Mouse (Mus musculus) lung, postnatal 4 days (tissue): ENCODE data around the gene Zfp459.
"Not testable (repeated sequence)": the region's sequence is repeated elsewhere in the genome, so short reads cannot be mapped to it uniquely, and the experiment has no call there.

ENCODE experiments used
- DNase-seq, 2 experiments: peaks; one replicate each; pipeline ENCODE4 v3.0.0; 2021

Gene Zfp459

DNA sequence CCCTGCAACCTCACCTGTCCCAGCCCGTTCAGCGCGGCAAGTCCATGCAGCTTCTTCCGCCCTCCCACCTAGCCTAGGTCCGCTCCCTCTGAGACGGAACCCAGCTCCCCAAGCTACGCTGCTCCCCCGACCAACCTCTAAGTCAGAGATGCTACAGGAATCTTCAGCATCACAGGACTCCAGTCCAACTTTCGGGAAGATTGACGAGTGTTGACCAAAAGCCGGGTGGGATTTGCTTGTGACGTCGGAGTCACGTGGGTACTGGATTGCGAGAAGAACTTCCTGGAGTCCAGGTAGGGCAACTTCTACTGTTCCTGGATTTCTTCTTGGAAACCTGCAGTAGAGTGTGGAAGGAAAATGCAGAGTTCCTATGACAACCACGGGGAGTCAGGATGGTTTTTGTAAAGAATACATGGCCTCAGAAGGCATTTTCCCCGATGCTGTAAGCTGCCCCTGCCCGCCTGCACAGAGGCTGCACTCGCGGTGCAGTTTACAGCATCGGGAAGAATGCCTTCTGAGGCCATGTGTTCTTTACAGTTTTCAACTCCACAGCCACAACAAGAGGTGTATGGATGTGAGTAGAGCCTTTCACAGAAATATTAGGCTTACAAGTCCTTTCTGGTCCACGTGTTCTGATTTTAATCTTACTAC is at the start of gene Zfp459:
Zfp459 (minus strand) TSS at position 212 of the 651 bp plus-strand sequence.
- peak; percentile 31 to 49 for DNase-seq

- DNase-seq: no peak
Observed at GRCm38 (mm10) chr13:67469274-67469673, 48.1 kb upstream of the Zfp459 start.

GRCm38 (mm10) chr13:67463506-67464185 is 42.4 kb upstream of the Zfp459 start:
- DNase-seq: not testable (repeated sequence)

DNA sequence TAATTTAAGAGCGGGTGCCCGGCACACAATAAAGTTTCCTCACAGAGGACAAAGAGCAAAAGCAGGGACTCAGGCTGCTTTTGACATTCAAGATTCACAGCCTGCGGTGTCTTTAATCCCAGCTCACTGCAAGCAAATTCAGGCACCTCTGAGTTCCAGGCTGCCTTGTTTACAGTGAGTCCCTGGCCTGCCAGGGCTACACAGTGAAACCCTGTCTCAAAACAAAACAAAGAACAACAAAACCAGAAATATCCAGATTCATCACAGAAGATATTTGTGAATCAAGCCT is 30.7 kb upstream of the Zfp459 start:
- no peak for DNase-seq

DNA sequence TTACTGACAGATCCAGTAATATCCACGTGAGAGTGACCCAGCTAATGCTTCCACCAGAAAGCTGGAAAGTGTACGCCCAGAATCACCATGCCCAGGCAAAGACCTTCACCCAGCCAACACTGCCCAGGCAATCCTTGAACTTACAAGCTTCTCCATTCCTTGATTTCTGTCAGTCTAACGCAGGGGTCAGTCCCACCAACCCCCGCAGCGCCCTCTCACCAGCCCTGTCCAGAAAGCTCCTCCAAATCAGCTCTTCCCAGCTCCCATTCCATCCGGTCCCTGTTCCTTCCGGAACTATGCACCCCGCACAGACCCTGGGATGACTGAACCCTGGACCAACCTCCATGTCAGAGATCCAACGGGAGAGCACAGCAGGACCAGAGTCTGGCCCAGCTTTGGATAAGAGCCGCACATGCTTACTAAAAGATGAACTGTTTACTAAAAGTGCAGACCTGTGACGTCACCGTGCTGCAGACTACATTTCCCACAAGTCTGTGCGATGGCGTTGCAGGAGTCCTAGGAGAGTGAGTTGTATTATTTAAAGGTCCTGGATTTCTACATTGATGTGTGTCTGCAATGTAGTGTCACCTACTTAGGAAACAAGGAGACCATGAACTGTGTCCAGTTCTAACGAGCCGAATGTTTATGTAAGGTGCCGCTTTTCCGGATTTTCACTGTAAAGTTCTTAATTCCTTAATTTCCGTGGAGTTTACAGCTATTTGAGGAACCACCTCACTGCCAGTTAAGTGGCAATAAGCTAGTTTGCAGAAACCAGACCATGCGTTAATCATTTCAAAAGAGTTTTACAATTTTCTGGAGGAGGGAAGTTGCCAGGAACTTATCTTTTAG is 30.2 kb upstream of the Zfp459 start, which contains the start of gene Zfp874a:
Zfp874a (minus strand) TSS at position 453 of the 849 bp plus-strand sequence.
- DNase-seq: peak; percentile 89 to 90

DNA sequence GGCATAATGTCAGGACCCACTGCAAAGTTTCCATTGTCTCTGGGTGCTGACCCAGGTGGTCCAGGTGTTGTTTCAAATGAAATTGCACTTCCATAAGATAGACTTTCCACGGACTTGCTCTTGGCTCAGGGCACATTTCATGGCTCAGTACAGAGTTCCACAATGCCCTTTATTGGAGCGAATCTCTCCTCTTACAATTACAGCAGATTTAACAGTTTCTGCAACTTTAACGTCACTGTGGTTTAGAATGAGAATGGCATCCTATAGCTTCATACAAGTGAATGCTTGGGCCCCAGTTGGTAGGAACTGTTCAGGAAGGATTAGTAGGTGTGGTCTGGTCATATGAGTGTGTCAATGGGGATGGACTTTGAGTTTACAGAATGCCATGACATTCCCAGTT is 15.9 kb upstream of the Zfp459 start:
- DNase-seq: not testable (repeated sequence)

GRCm38 (mm10) chr13:67428116-67428515 is 6.9 kb upstream of the Zfp459 start:
- DNase-seq: no peak

DNA sequence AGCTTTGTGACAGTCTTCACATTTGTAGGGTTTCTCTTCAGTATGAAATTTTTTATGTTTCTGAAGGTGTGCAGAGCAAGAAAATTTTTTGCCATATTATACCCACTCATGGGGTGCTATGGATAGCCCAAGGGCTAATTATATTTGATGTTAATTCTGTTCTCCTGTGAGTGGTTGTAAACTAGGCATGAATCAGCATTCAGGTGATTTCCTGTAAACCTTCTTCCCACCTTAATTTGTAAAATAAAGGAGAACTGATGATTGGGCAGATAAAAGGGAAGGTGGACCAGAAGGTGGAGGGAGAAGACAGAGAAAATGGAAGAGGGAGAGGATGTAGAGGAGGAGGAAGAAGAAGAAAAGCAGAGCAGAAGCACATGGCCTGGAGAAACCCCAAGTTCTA is 4.5 kb upstream of the Zfp459 start:
- DNase-seq: not testable (repeated sequence)

GRCm38 (mm10) chr13:67422532-67422931 is 1.3 kb upstream of the Zfp459 start:
- not testable (repeated sequence) for DNase-seq

- DNase-seq: no peak
Observed at GRCm38 (mm10) chr13:67420558-67421206, 536 bp downstream of the Zfp459 start.

DNA sequence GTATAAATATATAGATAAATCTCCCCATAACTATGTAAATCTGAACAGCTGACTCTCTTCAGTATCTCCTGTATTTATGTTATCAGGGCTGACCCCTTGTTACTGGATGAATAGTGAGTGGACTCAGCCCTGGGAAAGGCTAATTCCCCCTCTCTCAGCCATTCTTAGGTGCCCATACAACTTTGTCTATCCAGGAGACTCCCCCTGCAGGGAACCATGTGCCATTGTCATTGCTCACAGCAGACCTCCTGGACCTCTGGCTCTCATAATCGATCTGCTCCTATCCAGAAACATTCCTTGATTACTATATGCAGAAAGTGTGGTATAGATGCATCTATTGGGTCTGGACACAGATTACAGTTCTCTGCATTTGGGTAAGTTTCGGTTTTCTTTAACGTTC is 4.4 kb downstream of the Zfp459 start:
- no peak for DNase-seq

DNA sequence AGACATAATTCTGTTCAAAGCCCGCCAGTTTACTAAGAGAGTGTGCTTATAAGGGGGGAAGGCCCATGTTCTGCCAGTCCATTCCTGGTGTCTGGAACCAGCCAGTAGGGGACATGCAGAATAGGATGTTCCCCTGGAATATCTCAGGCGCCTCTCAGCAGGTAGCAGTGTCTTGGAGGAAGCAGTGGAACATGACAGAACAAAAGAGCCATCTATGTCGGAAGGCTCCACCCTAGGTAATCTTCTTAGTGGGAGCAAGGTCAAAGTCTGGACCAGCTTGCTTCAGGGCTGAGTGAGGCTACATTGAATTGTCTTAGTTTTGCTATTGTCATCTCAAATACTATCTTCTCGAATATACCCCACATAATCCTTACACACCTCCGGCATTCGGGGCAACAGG is 5.5 kb downstream of the Zfp459 start:
- DNase-seq: no peak

DNA sequence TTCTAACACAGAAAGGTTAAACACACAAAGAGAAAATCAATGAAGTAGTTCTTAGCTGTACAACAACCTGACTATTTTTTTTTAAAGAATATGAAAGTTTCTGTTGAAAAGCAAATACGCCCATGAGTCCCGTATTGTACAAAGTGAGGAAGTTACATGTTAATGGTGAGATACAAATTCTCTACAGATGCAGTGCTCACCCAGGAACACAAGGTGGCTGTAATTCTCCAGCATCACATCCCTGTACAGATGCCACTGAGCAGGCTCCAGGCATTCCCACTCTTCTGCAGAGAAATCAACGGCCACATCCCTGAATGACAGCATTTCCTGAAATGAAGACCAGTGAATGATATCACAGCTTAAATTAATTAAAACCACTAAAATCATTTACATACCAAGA is 7.6 kb downstream of the Zfp459 start:
- not testable (repeated sequence) for DNase-seq

DNA sequence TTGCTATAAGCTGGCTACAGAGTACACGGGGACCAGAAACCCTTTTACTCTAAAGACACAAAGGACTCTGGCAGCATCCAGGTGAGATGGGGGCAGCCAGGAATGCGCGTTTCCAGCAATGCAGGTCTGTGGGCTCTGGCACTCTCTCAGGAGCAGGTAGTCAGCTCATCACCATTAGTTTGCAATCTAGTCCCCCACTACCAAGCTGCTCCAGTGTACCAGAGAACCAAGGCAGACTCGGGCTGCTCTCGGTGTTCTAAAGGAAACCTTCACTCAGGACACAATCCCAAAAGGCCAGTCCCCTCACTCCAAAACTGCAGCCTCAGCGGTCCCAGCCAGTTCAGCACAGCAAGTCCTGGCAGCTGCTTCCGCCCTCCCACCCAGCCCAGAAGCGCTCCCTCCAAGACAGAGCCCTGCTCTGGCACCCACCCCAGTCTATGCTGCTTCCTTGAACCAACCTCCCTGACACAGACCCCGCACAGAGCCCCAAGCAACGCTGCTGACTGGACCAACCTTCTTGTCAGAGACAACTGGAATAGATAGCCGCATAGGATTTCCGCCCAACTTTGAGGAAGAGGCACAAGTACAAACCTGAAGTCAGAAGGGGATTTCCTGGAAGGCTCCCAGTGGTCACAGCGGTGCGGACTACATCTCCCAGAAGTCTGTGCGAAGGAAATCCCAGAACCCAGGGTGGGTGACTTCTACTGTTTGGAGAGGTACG is 21.9 kb downstream of the Zfp459 start, which contains the start of gene Zfp429:
Zfp429 (minus strand) TSS at position 637 of the 721 bp plus-strand sequence.
- peak; percentile 76 to 77 for DNase-seq

DNA sequence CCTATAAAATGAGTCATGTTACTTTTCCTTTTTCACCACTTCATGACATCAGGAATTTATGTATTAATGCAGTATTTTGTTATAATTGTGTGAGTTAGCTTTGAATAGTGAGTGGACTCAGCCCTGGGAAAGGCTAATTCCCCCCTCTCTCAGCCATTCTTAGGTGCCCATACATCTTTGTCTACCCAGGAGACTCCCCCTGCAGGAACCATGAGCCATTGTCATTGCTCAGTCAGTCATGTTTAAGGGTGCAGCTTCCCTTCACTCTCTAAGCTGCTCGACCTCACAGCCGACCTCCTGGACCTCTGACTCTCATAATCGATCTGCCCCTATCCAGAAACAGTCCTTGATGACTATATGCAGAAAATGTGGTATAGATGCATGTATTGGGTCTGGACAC is 45.0 kb downstream of the Zfp459 start:
- DNase-seq: not testable (repeated sequence)

- peak; percentile 71 to 79 for DNase-seq
Observed at GRCm38 (mm10) chr13:67375050-67375911, 45.9 kb downstream of the Zfp459 start, which contains the start of the genes Gm28041 and Zfp456. Gene Gm28041 (minus strand): TSS chr13:67375733. Gene Zfp456 (minus strand): TSS chr13:67375810.

DNA sequence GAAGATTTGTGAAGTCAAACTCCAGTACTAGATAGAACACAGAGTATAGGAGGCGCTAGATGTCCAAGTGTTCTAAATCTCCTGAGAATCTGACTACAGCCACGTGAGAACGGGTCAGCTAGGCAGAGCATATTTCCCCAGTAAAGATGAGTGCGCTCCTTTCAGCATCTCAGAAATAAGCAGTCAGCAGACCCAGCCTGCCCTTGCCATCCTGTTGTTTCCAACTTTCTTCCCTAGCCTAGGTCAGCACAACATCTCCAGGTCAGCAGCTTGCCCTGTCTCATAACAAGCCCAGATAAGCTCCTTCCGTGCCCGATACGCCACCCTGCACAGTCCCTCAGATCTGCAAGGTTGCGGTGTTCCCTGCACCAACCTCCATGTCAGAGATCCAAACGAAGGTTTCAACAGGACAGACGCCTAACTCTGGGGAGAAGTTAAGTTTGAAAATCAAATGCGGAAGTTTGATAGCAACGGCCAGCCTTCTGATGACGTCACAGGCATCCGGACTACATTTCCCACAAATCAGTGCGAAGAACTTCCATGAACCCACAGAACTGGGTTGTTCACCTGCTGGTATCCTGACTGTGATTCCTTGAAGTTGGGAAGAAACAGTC is 61.0 kb downstream of the Zfp459 start, which contains the start of the genes Gm28044 and Zfp953:
Gm28044 (minus strand) TSS at position 406 of the 614 bp plus-strand sequence.
Zfp953 (minus strand) TSS at position 475 of the 614 bp plus-strand sequence.
- peak; percentile 82 to 92 for DNase-seq
